Mouse (Mus musculus): ENCODE results near the gene Gosr2. TPM values are rescaled to one million over a fixed set of nuclear protein-coding genes. Genes with fewer than 3 reads are reported as not detected.

The Gosr2 gene
- polyA plus RNA-seq (2012; rRNA removed): 14.3 and 16.1 TPM in 2 replicates

GRCm38 (mm10) chr11:103697565-103698176, at the start of gene Gosr2:
TSS of gene Gosr2 (minus strand) at chr11:103697898.

GRCm38 (mm10) chr11:103649301-103649982, 48.3 kb downstream of the Gosr2 start, which contains the start of gene Rprml:
TSS of gene Rprml (plus strand) at chr11:103649570.

GRCm38 (mm10) chr11:103638790-103639189, 58.9 kb downstream of the Gosr2 start, which contains the start of gene Lyzl6:
TSS of gene Lyzl6 (minus strand) at chr11:103638890.

Other genes starting within 250 kb of the Gosr2 start
- not detected in 2 replicates for gene Lrrc37a, start 193.3 kb downstream of the Gosr2 start, polyA plus RNA-seq (2012; rRNA removed)
- gene Gm884, start 76.8 kb downstream of the Gosr2 start, polyA plus RNA-seq (2012; rRNA removed): not detected in 2 replicates
- not detected in 2 replicates for gene Lyzl6, start 59.0 kb downstream of the Gosr2 start, polyA plus RNA-seq (2012; rRNA removed)
- 0.50 and 0.56 TPM in 2 replicates for gene Rprml, start 48.3 kb downstream of the Gosr2 start, polyA plus RNA-seq (2012; rRNA removed)
- 0.01 TPM in 1 of 2 replicates, not detected in the other for gene Wnt9b, start 51.9 kb upstream of the Gosr2 start, polyA plus RNA-seq (2012; rRNA removed)
- 0.03 and 0.10 TPM in 2 replicates for gene Wnt3, start 76.3 kb upstream of the Gosr2 start, polyA plus RNA-seq (2012; rRNA removed)